Mouse (Mus musculus): ENCODE measurements around the gene Arl4c. TPM values are rescaled to one million over a fixed set of nuclear protein-coding genes. Genes with fewer than 3 reads are reported as not detected.

The Arl4c gene
- polyA plus RNA-seq, 1 experiment from 2014 or later, result 12.7 TPM

DNA sequence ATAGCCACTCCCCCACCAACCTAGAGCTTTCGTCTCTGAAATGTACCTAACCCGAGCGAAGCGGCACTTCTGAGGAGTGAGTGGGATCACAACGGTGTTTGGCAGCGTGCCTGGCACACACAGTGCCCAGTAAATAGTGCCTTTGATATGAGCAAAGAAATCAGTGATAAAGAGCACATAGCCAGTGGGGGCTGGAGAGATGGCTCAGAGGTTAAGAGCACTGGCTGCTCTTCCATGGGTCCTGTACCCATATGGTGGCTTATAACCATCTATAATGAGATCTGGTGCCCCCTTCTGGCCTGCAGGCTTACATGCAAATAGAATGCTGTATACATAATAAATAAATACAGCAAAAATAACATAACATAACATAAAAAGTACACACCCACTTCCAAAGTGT is 3.0 kb upstream of the Arl4c start:
- ATAC-seq (ENCODE audit: insufficient read depth), result no peak
- H3K4me2 ChIP-seq, result no peak overlapping the region
- 52% methylated on average over 6 of the region's 6 CpGs for WGBS

GRCm38 (mm10) chr1:88700961-88701861 is 810 bp downstream of the Arl4c start:
- TF ChIP-seq CTCF (IDR thresholded peaks at IDR 0.05; ENCODE audit: low read depth), result no peak
- H3K27me3 ChIP-seq (ENCODE audit: insufficient read depth, low read length), result no peaks in the 10 kb centered on the region
- peak overlapping the region; percentile 93 for H3K27ac ChIP-seq (ENCODE audit: low read depth)
- DNase-seq, result peak; percentile 48
- H3K4me2 ChIP-seq, result peak overlapping the region; percentile 80
- ATAC-seq (ENCODE audit: insufficient read depth), result peak; percentile 58
- H3K9ac ChIP-seq, result peak overlapping the region; percentile 93
- H3K4me1 ChIP-seq (ENCODE audit: insufficient read depth), result peaks cover 6% of the 10 kb centered on the region; the same call in 1 of the 2 replicates
- no peaks in the 10 kb centered on the region for H3K9me3 ChIP-seq (ENCODE audit: low read depth, low read length)
- peak overlapping the region; percentile 90 for H3K4me3 ChIP-seq (ENCODE audit: low read depth, low read length)
- H3K36me3 ChIP-seq (ENCODE audit: insufficient read depth), result peaks cover 7% of the 10 kb centered on the region; the same call in 1 of the 2 replicates
- WGBS, result under 1% methylated on average over 75 of the region's 78 CpGs

More for the DNA sequence above, 3.0 kb upstream of the Arl4c start:
- peak; percentile 76 for DNase-seq
- peaks cover 3% of the 10 kb centered on the region; the same call in 1 of the 2 replicates for H3K4me1 ChIP-seq (ENCODE audit: insufficient read depth)
- TF ChIP-seq CTCF (IDR thresholded peaks at IDR 0.05; ENCODE audit: low read depth), result peak; percentile 75
- no peaks in the 10 kb centered on the region for H3K27me3 ChIP-seq (ENCODE audit: insufficient read depth, low read length)
- no peak overlapping the region for H3K4me3 ChIP-seq (ENCODE audit: low read depth, low read length)
- H3K9me3 ChIP-seq (ENCODE audit: low read depth, low read length), result no peaks in the 10 kb centered on the region
- H3K9ac ChIP-seq, result no peak overlapping the region
- H3K27ac ChIP-seq (ENCODE audit: low read depth), result no peak overlapping the region
- H3K36me3 ChIP-seq (ENCODE audit: insufficient read depth), result no peaks in the 10 kb centered on the region

DNA sequence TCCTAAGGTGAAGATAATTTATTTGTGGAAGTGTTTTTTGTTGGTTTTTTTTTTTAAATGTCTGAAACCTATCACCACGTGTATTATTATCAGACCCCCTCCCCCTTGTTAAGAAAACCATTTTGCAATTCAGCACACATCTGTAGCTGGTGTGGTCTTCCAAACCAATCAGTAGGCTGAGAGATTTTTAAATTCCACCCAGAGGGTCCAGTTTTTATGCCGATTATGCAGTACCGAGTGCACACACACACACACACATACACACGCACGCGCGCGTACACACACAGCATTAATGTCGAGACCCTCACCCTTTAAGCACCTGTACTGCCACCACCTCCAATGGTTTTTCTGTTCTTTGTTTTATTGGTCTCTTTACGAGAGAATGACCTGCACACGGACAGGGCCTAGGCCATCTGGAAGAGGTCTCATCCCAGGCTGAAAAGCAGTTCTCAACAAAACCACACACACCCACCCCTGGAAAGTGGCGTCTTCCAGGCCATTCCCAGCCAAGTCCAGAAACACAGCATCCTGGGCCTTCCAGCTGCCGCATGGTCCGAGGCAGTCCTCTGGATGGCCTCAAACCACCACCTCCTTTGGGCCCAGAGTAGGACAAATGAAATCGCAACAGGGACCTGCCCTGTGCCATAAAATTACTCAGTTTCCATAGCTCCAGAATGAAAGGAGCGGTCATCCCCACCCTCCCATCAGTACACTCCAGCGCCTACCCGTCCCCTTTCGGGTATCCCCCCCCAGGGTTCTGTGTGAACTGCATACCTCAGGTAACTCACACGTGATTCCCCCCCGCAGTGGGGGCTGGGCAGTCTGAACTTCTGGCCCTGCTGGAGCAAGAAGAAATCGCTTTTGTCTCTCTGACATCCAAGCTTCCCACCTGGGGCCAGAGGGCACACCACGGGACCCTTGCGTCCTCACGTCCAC is 1.9 kb downstream of the Arl4c start:
- ATAC-seq (ENCODE audit: insufficient read depth), result no peak
- peak overlapping the region; percentile 90 for H3K4me3 ChIP-seq (ENCODE audit: low read depth, low read length)
- peak overlapping the region; percentile 93 for H3K9ac ChIP-seq
- H3K27me3 ChIP-seq (ENCODE audit: insufficient read depth, low read length), result no peaks in the 10 kb centered on the region
- TF ChIP-seq CTCF (IDR thresholded peaks at IDR 0.05; ENCODE audit: low read depth), result no peak
- 5% methylated on average over 25 of the region's 25 CpGs for WGBS
- H3K4me2 ChIP-seq, result peak overlapping the region; percentile 80
- H3K9me3 ChIP-seq (ENCODE audit: low read depth, low read length), result no peaks in the 10 kb centered on the region
- H3K4me1 ChIP-seq (ENCODE audit: insufficient read depth), result peaks cover 6% of the 10 kb centered on the region; the same call in 1 of the 2 replicates
- DNase-seq, result peak; percentile 73
- peak overlapping the region; percentile 93 for H3K27ac ChIP-seq (ENCODE audit: low read depth)
- H3K36me3 ChIP-seq (ENCODE audit: insufficient read depth), result peaks cover 7% of the 10 kb centered on the region; the same call in 1 of the 2 replicates

- DNase-seq (peak; percentile 82), ATAC-seq (ENCODE audit: insufficient read depth) (no peak)
- Histone ChIP-seq H3K9ac (peak overlapping the region; percentile 93), H3K27me3 (ENCODE audit: insufficient read depth, low read length) (no peaks in the 10 kb centered on the region), H3K4me2 (peak overlapping the region; percentile 80), H3K4me1 (ENCODE audit: insufficient read depth) (peaks cover 6% of the 10 kb centered on the region; the same call in 1 of the 2 replicates), H3K4me3 (ENCODE audit: low read depth, low read length) (peak overlapping the region; percentile 90), H3K27ac (ENCODE audit: low read depth) (peak overlapping the region; percentile 93), H3K9me3 (ENCODE audit: low read depth, low read length) (no peaks in the 10 kb centered on the region), H3K36me3 (ENCODE audit: insufficient read depth) (peaks cover 7% of the 10 kb centered on the region; the same call in 1 of the 2 replicates)
- WGBS, result 6% methylated on average over 5 of the region's 5 CpGs
- TF ChIP-seq CTCF (IDR thresholded peaks at IDR 0.05; ENCODE audit: low read depth), result no peak
These were observed 2.6 kb downstream of the Arl4c start for GRCm38 (mm10) chr1:88699401-88699800.

- DNase-seq (peak; percentile 54), ATAC-seq (ENCODE audit: insufficient read depth) (no peak)
- no peaks in the 10 kb centered on the region for H3K9me3 ChIP-seq (ENCODE audit: low read depth, low read length)
- WGBS, result 13% methylated on average over 5 of the region's 5 CpGs
- H3K4me1 ChIP-seq (ENCODE audit: insufficient read depth), result peaks cover 6% of the 10 kb centered on the region; the same call in 1 of the 2 replicates
- H3K36me3 ChIP-seq (ENCODE audit: insufficient read depth), result peaks cover 7% of the 10 kb centered on the region; the same call in 1 of the 2 replicates
- H3K27ac ChIP-seq (ENCODE audit: low read depth), result peak overlapping the region; percentile 46; the same call in 1 of the 2 replicates
- H3K4me3 ChIP-seq (ENCODE audit: low read depth, low read length), result peak overlapping the region; percentile 90
- no peak for TF ChIP-seq CTCF (IDR thresholded peaks at IDR 0.05; ENCODE audit: low read depth)
- peak overlapping the region; percentile 80 for H3K4me2 ChIP-seq
- H3K27me3 ChIP-seq (ENCODE audit: insufficient read depth, low read length), result no peaks in the 10 kb centered on the region
- H3K9ac ChIP-seq, result peak overlapping the region; percentile 93
These were observed 3.1 kb downstream of the Arl4c start for GRCm38 (mm10) chr1:88698926-88699325.

GRCm38 (mm10) chr1:88698131-88698530 is 3.9 kb downstream of the Arl4c start:
- no peak for TF ChIP-seq CTCF (IDR thresholded peaks at IDR 0.05; ENCODE audit: low read depth)
- ATAC-seq (ENCODE audit: insufficient read depth) (no peak), DNase-seq (no peak)
- peak overlapping the region; percentile 80 for H3K4me2 ChIP-seq
- H3K36me3 ChIP-seq (ENCODE audit: insufficient read depth), result peaks cover 7% of the 10 kb centered on the region; the same call in 1 of the 2 replicates
- peak overlapping the region; percentile 90 for H3K4me3 ChIP-seq (ENCODE audit: low read depth, low read length)
- H3K4me1 ChIP-seq (ENCODE audit: insufficient read depth), result peaks cover 6% of the 10 kb centered on the region; the same call in 1 of the 2 replicates
- 79% methylated on average over 6 of the region's 6 CpGs for WGBS
- no peaks in the 10 kb centered on the region for H3K27me3 ChIP-seq (ENCODE audit: insufficient read depth, low read length)
- no peak overlapping the region for H3K9ac ChIP-seq
- no peaks in the 10 kb centered on the region for H3K9me3 ChIP-seq (ENCODE audit: low read depth, low read length)
- H3K27ac ChIP-seq (ENCODE audit: low read depth), result no peak overlapping the region

Data from lung, embryonic 14.5 days (tissue).